Mouse (Mus musculus): ENCODE measurements around the gene Zfp523.
"Not testable (repeated sequence)": the region's sequence is repeated elsewhere in the genome, so short reads cannot be mapped to it uniquely, and the experiment has no call there.

The Zfp523 gene

DNA sequence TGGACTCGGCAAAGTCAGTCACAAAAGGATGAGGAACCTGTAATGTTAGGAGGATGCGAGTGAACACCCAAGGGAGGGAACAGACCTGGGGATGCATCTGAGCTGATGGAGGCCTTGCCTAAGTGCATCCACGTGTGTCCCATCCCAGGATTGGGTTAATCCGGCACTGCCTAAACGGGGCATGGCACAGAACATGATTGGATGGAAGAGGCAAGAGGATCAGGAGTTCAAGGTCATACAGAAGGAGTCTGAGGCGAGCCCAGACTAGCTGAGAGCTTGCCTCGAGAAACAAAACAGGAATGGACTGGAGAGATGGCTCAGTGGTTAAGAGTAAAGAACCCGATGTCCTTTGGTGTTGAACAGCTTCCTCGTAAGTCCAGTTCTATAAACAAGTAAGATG, 35.5 kb downstream of the Zfp523 start:
- DNase-seq (ENCODE audit: low spot score) = no peak

DNA sequence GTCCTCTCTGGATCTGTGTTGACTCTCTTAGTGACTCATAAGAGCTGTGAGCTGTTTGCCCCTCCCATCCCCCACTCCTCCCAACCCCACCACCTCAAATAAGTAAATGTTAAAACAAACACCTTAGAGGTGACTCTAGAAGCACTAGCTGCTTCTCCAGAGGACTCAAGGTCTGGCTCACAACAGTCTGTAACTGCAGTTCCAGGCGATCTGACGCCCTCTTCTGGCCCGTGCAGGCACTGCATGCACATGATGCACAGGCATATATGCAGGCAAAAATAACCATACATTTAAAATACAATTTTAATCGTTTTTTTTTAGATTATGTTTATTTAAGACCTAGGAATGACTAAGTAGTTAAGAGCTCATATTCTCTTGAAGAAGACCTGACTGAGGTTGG, 36.3 kb downstream of the Zfp523 start:
- no peak for DNase-seq (ENCODE audit: low spot score)

DNA sequence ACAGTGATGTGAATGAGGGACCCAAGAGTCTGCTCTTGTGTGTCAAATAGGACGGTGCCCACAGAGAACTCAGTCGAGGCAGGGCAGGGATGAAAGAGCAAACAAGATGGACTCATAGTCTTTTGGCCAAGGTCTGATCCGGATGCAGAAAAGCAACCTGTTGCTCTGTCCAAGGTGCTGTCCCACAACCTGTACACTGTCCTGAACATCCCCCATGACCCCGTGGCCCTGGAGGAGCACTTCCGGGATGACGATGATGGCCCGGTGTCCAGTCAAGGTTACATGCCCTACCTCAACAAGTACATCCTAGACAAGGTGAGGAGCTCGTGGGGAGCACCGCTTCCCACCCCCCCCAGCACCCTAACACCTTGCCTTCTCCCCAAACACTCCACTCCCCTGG, 39.9 kb downstream of the Zfp523 start:
- DNase-seq (ENCODE audit: low spot score) = no peak

DNA sequence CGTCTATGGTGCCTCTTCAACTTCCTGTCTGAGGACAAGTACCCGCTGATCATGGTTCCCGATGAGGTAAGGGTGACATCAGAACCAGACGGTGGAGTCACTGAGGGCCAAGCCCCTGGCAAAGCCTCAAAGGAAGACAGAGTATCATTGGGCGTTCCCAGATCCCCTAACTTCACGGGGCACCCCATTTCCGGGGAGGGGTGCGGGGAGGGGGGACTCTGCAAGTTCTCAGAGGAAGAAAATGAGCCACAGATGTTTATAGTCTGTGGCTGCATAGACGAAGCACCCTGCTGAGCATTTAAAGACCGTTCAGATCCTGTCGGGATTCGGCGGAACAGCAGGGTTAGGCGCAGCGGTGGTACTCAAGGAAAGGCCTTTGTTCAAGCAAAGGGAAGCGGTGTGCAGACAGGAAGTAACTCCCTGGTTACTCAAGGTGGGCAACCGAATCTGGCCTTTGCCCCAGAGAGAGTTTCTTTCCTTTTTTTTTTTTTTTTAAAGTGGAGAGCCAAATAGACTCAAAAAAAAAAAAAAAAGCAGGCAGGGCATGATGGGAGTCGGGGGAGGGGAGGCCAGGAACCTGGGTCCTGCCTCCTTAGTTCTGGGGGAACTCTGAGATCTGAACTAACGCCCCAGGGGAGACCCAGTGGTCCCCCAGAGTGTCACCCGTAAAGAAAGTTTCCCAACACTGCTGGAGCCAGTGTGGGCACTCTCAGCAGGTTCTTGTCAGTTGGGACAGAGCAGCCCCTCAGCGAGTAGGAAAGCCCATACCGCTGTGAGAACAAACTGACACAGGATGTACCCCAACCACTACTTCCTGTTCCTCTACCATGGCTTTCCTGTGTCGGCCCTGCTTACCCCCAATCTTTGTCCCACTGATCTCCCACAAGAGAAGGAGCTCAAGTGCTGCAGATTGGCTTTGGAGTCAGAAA, 41.1 kb downstream of the Zfp523 start:
- no peak for DNase-seq (ENCODE audit: low spot score)

DNA sequence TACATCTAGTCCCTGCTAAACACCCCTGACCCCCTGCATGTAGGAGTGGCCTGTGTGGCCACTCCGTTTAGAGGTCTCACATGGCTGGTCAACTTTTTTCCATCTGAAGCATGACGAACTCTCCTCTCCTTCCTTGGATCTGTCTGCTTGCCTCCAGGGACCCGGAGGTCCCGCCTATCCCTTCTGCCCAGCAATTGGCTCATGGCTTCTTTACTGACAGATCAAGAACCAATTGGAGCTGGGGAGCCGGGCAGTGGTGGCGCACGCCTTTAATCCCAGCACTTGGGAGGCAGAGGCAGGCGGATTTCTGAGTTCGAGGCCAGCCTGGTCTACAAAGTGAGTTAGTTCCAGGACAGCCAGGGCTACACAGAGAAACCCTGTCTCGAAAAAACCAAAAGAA, 45.5 kb downstream of the Zfp523 start:
- DNase-seq (ENCODE audit: low spot score) = not testable (repeated sequence)

DNA sequence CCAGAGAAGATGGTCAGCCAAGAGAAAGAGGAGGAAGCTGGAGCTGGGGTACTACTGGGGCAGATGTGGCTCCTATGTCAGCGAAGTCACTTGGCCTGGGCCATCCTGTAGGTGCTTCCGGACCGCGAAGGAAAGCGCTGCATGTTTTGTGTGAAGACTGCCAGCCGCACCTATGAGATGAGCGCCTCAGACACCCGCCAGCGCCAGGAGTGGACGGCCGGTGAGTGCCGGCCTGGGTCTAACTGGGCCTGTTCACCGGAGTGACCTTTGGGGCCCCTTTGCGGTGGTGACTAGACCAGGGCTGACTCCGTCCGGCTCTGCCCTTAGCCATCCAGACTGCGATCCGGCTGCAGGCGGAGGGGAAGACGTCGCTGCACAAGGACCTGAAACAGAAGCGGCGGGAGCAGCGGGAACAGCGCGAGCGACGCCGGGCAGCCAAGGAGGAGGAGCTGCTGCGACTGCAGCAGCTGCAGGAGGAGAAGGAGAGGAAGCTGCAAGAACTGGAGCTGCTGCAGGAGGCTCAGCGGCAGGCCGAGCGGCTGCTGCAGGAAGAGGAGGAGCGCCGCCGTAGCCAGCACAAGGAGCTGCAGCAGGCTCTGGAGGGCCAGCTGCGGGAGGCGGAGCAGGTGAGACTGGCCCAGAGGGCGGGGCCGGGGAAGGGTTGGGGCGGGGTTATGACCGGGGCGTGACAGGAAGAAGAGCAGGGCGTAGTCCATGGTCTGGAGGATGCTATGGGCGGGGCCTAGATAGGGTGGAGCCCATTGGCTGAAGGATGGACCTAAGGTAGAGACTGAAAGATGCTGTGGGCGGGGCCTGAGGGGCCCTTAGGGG, 46.8 kb downstream of the Zfp523 start:
- DNase-seq (ENCODE audit: low spot score) = peak; percentile 97

DNA sequence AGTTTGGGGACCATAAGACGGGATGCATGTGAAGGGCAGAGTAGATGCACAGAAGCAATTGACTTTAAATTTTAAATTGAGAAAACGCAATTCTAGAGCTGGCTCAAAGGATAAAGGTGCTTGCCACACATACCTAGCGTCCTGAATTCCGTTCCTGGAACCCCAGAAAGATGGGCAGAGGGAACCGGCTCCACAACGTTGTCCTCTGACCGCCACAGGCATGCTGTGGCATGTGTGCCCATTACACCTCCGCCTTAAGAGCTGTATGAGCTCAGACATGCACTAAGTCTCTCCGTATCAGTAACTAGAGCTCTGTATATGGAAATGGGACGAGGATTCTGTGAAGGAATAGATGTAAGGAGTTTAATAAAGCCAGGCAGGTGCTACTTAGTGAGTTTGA, 47.7 kb downstream of the Zfp523 start:
- no peak for DNase-seq (ENCODE audit: low spot score)

DNA sequence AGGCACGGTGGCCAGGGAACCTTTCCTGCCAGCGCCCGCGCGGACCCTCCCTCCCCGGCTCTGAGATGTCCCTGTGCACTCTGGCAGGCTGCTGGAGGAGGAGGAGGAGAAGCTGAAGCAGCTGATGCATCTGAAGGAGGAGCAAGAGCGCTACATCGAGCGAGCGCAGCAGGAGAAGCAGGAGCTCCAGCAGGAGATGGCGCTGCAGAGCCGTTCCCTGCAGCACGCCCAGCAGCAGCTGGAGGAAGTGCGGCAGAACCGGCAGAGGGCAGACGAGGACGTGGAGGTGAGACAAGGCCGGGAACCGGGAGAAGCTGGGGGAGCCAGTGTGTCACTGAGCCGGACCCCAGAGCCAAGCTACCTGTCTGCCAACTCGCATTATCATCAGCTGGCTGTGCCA, 49.1 kb downstream of the Zfp523 start:
- peak; percentile 93 for DNase-seq (ENCODE audit: low spot score)

DNA sequence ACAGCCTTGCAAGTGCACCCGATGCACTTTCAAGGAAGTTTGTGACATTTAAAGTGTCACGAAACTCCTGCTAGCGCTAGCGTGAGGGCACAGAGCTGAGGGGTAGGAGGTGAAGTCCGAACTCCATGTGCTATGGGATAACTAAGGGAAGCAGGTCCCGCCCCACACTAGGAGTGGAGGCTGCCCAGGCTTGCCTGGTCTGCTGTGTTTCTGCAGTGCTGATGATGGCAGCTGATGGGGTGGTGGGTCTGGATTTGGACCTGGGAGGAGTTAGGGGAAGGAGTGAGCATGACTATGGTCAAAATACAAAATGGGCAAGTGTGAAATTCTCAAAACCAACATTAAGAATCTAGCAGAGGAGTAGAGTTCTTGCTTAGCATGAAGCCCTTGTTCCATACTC, 53.6 kb downstream of the Zfp523 start:
- DNase-seq (ENCODE audit: low spot score) = no peak

DNA sequence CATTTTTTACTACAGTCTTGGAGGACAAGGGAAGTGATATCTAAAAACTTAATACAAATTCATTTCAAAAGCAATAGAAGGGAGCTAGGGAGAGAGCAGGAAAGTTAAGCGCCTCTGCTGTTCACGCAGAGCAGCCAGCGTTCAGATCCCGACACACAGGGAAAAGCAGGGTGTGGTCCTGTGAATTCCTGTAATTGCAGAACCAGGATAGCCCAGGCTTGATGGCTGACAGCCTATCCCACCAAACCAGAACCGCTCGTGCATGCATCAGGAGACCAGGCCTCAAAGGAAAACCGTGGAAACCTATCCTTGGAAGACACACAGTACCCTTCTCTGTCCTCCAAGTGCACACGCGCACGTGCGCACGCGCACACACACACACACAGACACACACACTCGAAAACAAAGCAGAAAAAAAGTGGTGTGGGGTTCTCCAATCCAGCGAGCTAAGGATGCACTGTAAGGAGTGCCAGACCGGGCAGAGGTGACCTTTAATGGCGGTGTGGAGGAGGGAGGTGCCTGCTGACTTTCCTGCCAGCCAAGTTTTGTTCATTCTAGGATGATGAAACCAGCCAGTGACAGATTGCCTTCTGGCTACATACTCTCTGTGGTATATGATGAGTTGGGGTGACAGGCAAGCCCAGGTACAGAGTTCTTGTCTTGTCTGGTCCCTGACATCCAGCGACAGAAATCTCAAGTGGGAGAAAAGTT, 54.3 kb downstream of the Zfp523 start:
- DNase-seq (ENCODE audit: low spot score) = no peak

DNA sequence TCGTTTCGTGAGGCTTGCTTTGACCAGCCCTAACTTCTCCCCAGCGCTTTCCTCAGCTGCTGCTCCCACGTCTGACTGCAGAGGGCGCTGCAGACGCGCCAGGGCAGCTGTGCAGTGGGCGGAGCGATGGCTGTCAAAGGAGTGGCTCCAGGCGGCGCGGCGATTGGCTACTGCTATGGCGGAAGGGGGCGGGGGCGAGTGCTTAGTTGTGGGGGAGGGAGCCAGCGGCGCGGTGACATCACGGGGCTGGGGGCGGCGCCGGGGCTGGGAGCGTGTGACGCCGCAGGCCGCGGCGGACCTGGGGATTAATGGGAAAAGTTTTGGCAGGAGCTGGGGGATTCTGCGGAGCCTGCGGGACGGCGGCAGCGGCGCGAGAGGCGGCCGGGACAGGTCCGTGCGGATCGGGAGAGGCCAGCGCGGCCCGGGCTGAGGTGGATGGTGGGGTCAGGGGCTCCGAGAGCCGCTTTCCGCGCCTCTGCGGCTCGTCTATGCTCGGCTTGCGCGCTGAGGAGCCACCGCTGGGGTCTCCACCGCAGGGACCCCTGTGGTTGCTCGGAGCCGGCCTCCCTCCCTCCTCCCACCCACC, 55.6 kb downstream of the Zfp523 start, which contains the start of gene Ppard:
Gene Ppard, plus strand, starts transcription at position 226 of the 586 bp plus-strand sequence.
- peak; percentile 98 for DNase-seq (ENCODE audit: low spot score)

DNA sequence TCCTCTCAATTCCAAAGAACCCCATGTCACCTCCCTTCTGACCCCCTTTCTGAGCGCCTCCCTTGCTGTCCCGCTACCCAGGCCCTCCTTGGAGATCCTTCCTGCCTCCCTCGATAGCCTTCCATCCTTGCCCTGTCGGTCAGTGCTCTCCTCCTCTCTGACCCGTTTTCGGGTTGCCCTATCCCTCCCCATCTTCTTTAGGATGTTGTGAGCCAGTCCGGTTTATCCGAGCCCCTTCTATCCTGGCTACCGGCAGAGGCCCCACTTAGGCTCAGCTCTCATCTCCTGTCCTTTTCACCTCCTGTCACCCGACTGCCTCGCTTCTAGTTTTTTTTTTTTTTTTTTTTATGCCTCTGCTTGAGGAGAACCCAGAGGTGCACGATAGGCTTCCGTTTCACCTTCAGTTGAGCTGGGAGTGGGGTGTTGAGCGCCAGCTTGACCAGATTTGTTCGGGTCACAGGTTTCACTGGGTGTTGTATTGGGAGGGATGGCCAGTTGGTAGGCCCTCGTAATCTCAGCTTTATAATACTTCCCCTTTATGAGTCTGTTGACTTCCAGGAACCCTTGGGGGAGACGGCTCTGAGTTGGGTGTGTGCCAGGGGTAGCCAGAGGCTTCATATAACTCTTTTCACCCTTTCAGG, 56.3 kb downstream of the Zfp523 start:
- peak; percentile 32 for DNase-seq (ENCODE audit: low spot score)

DNA sequence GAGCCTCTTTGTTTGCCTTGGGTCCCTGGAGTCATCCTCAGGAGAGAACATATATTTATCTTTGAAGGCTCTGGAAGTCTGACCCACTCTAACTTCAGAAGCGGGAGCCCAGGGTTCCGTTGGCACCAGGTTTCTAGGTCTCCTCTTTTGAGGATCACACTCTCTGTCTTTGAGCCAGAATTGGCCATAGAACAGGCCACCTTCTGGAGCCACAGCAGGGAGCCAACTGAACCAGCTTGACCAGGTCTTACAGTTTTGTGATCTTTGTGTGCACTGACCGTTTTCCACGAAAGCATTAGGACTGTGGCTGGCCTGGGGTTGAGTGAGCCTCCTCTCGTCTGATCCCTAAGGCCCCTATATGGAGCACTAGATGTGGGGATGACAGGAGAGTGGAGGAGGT, 57.7 kb downstream of the Zfp523 start:
- no peak for DNase-seq (ENCODE audit: low spot score)

DNA sequence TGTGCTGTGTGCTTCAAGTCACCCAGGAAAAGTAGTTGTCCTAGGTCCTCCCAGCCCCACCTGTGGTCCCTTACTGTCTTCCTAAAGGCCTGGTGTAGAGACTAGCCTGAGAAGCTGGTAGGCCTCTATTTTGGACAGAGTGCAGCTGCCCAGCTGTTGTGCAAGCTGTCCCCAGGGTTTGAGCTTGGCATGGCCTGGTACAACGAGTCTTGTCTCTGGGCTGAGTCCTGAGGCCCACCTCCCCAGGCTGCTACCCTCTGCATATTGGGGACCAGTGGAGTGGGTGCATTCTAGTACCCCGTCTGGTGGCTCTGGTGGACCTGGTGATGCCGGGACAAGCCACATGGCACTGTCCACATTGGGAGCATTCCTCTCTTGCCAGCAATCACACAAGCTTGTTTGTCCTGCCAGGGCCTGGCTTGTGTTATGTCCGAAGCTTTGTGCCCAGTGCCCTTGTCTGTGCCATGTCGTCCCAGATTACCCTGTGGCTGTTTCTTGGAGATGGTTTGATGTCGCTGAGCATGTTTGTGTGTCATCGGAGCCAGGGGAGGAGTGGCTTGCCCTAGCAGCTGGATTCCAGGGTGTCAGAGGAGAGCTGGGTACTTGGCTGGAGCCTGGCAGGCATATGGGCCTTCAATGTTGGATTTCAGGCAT, 59.2 kb downstream of the Zfp523 start:
- DNase-seq (ENCODE audit: low spot score) = peak; percentile 50

DNA sequence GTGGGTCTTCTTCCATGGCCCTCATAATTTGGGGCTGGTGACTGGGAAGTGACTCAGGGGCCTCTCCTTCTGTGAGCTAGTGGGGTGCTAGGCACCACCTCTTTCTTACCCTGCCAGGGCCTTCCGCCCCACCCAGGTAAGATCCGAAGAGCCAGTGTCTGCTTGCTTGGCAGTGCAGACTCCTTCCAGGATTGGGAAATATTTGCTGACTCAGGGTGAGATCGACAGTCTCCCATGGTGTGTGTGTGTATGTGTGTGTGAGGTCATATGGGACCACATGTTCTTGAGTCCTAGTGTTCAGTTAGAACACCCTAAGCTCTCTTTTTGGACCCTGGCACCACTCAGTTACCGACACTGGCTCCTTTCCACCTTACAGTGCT, 59.7 kb downstream of the Zfp523 start:
- DNase-seq (ENCODE audit: low spot score) = peak; percentile 37

DNA sequence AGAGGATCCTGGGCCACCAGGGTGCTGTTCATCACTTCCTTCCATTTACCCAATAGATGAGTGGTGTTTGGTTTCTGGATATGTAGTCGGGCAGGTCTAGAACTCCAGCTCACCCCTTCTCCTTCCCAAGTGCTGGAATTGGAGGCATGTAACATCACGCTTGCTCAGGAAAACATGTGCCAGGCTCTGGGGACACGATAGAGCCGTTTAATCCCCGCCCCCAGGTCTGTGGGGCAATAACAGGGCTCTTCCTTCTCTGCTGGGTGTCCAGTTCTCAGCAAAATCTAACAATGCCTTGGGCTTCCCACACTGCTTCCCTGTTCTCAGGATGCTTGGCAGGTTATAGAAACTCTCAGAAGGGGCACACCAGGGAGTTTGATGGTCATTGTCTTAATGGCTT, 60.4 kb downstream of the Zfp523 start:
- no peak for DNase-seq (ENCODE audit: low spot score)

DNA sequence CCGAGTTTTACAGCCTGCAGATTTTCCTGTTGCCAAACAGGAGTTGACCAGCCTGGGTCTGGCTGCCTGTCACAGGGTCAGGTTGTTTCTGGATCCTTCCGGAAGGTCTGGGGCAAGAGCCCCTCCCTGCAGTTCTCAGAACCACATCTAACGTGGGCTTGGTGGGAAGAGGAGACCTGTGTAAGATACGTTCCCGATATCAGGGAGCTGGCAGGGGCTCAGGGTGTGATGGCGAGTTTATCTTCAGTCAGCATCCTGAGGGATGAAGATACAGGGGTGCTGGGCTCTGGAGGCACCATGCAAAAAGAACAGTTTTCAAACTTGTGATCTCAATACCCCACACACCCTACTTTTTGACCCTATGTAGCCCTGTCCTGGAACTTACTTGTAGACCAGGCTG, 60.9 kb downstream of the Zfp523 start:
- DNase-seq (ENCODE audit: low spot score) = no peak

DNA sequence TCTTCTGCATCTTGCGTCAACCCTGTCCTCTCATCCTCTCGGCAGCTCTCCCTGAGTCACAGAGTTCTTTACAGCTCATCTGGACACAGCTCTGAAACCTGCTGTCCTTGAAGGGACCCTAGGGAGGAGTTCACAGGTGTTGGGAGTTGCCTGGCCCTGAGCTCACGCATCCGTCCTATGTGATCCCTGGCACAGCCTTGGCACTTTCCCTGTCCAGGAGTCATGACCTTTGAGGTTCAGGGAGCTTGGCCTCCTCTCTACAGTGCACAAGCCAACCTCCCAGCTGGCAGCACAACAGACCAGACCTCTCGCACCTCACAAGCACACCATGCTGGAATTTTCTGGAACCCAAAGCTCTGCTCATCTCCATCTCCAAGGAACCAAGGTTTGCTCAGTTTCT, 63.9 kb downstream of the Zfp523 start:
- DNase-seq (ENCODE audit: low spot score) = no peak

DNA sequence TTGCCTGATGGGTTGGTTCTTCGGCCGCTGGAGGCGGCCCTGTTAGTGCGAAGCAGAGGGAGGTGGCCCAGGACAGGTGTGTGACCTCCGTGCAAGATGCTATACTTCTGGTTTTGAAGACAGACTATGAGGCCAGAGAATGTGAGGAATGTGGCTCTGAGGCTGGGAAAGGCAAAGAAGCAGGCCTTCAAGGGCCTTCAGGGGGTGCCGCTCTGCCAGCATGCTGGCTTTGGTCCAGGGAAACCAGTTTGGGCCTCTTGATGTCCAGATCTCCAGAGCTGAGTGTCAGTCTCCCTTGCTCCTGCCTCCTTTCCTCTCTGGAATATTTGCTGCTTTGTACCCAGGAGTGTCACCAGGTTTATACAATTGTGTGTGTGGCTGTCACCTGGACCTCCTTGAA, 65.4 kb downstream of the Zfp523 start:
- DNase-seq (ENCODE audit: low spot score) = no peak

DNA sequence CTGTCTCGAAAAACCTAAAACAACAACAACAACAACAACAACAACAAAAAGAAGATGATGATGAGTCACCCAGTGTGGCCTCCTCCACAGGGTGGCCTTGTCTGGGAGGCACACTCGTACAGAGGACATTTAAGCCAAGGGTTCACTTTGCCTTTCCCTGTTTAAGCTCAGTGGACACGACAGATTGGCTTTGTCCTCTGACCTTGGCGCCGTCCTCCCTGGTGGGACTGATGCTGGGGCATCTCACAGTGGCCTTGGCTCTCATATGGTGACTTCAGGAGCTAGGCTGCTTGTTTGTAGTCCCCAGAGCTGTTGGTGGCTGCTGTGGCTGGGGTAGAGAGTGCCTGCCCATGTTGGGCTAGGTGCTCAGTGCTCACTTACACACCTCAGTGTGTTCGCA, 67.3 kb downstream of the Zfp523 start:
- DNase-seq (ENCODE audit: low spot score) = no peak

DNA sequence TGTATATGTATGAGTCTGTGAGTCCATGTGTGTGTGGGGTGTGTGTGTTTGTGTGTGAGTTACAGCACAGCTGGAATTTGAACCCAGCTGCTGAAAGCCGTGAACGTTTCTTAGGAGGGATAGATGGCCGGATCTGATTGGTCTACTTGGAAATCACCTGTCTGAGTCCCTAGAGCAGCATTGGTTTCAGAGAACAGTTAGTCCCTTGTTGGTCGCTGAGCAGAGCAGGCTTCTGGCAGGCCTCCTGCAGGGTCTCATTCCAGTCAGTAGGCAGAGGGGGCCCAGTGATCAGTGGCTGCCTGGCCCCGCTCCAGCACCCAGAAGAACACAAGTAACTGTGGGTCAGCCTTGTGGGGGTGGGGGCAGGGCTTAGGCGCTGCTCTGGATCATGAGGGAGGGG, 67.8 kb downstream of the Zfp523 start:
- peak; percentile 31 for DNase-seq (ENCODE audit: low spot score)
